Mouse (Mus musculus): ENCODE measurements around the gene Rab11fip4. TPM values are rescaled to one million over a fixed set of nuclear protein-coding genes. Genes with fewer than 3 reads are reported as not detected.

Rab11fip4 gene
- polyA plus RNA-seq, 1 experiment from 2014 or later = 1.7 TPM

DNA sequence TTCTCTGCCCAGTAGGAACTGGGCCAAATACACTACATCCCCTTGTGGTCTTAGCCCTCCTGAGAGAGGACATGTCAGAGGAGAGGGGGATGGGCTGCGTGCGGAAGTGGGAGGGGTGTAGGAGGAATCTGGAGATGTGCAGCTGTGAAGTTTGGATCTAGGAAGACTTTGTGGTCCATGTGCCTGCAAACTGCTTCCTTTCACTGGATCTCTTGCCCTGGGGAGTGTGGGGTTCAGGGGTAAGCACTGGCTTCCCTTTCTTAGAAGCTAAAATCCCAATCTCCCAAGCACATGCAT, 125.4 kb downstream of the Rab11fip4 start:
- no peak overlapping the region for H3K9ac ChIP-seq (ENCODE audit: low read depth, low read length)
- H3K4me3 ChIP-seq (ENCODE audit: low read depth, low read length) = no peak overlapping the region

DNA sequence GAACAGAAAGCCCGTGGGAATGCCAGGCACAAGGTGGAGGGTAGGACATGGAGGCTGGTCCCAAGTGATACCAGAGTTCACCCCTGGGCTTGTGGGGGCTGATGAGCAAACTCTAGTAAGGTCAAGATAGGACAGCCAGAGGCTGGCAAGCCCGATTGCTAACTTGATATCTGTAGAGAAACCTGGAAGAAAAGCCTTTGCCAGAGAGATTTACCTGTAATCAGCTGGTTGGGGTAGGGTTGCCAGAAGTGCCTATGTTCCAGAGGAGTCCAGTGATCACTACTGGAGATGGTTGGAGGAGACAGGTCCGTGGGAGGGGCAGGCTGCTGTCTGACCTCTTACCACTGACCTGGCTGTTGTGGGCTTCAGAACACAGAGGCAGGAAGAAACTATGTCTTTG, 126.3 kb downstream of the Rab11fip4 start:
- 65% methylated on average over 3 of the region's 3 CpGs for WGBS
- H3K27me3 ChIP-seq (replicated peaks; ENCODE audit: control insufficient read depth, insufficient read depth, low read length) = no peaks in the 10 kb centered on the region
- H3K4me1 ChIP-seq (replicated peaks; ENCODE audit: control insufficient read depth, insufficient read depth, low read length) = peaks cover 5% of the 10 kb centered on the region; the same call in 1 of the 2 replicates
- no peaks in the 10 kb centered on the region for H3K36me3 ChIP-seq (ENCODE audit: control insufficient read depth, insufficient read depth)
- no peak overlapping the region for H3K4me2 ChIP-seq (replicated peaks; ENCODE audit: low read depth)
- no peak overlapping the region for H3K4me3 ChIP-seq (ENCODE audit: low read depth, low read length)
- TF ChIP-seq CTCF (IDR thresholded peaks at IDR 0.05; ENCODE audit: low read depth) = no peak
- ATAC-seq = no peak
- no peak overlapping the region for H3K9ac ChIP-seq (ENCODE audit: low read depth, low read length)
- H3K9me3 ChIP-seq (ENCODE audit: control insufficient read depth) = no peaks in the 10 kb centered on the region
- H3K27ac ChIP-seq (ENCODE audit: low read depth, low read length) = no peak overlapping the region

More for the DNA sequence above, 125.4 kb downstream of the Rab11fip4 start:
- no peaks in the 10 kb centered on the region for H3K27me3 ChIP-seq (replicated peaks; ENCODE audit: control insufficient read depth, insufficient read depth, low read length)
- ATAC-seq = no peak
- no peaks in the 10 kb centered on the region for H3K9me3 ChIP-seq (ENCODE audit: control insufficient read depth)
- H3K36me3 ChIP-seq (ENCODE audit: control insufficient read depth, insufficient read depth) = no peaks in the 10 kb centered on the region
- H3K27ac ChIP-seq (ENCODE audit: low read depth, low read length) = no peak overlapping the region
- 65% methylated on average over 2 of the region's 2 CpGs for WGBS
- H3K4me2 ChIP-seq (replicated peaks; ENCODE audit: low read depth) = no peak overlapping the region
- peaks cover 5% of the 10 kb centered on the region; the same call in 1 of the 2 replicates for H3K4me1 ChIP-seq (replicated peaks; ENCODE audit: control insufficient read depth, insufficient read depth, low read length)
- no peak for TF ChIP-seq CTCF (IDR thresholded peaks at IDR 0.05; ENCODE audit: low read depth)

DNA sequence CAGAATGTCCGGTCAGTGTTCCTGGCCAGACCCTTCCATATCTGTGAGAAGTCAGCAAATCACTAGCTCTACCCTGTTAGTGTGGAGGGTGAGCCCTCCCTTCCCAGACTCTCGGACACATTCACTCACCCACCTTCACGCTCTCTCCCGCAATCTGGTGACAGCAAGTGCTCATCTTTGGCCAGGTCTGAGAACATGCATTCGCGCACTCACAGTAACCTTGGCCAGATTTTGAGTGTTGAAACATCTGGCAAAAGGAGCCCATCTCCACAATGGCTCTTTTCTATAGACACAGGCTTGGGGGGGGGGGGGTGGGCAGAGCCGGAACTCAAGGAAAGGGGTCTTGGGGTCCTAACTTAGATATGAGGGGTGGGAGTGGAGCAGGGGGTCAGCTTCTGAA, 126.8 kb downstream of the Rab11fip4 start:
- no peak for TF ChIP-seq CTCF (IDR thresholded peaks at IDR 0.05; ENCODE audit: low read depth)
- Histone ChIP-seq H3K27ac (ENCODE audit: low read depth, low read length) (no peak overlapping the region), H3K36me3 (ENCODE audit: control insufficient read depth, insufficient read depth) (no peaks in the 10 kb centered on the region)

DNA sequence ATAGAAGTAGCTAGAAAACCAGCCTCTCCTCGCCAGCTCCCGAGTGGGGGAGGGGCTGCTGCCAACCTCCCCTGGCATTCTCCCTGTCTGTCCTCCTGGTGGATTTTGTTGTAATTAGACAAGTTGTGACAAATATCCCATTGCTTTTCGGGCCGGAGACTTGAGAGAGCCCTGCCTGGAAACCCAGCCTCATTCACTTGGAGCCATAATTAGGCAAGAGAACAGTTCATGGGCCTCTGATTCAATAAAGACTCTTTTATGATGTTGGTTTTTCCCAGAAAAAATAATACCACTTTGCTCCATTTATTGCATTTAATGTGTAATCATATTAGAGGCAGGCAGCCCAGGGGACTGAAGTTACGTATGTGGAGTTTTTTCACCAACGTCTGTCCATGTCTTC, 127.2 kb downstream of the Rab11fip4 start:
- Histone ChIP-seq H3K4me2 (replicated peaks; ENCODE audit: low read depth) (no peak overlapping the region), H3K27me3 (replicated peaks; ENCODE audit: control insufficient read depth, insufficient read depth, low read length) (no peaks in the 10 kb centered on the region), H3K9ac (ENCODE audit: low read depth, low read length) (no peak overlapping the region), H3K36me3 (ENCODE audit: control insufficient read depth, insufficient read depth) (no peaks in the 10 kb centered on the region), H3K4me1 (replicated peaks; ENCODE audit: control insufficient read depth, insufficient read depth, low read length) (no peaks in the 10 kb centered on the region; the same call in 1 of the 2 replicates), H3K4me3 (ENCODE audit: low read depth, low read length) (no peak overlapping the region), H3K9me3 (ENCODE audit: control insufficient read depth) (no peaks in the 10 kb centered on the region), H3K27ac (ENCODE audit: low read depth, low read length) (no peak overlapping the region)
- TF ChIP-seq CTCF (IDR thresholded peaks at IDR 0.05; ENCODE audit: low read depth) = no peak
- WGBS = 65% methylated on average over 6 of the region's 6 CpGs
- no peak for ATAC-seq

More for the DNA sequence above, 126.8 kb downstream of the Rab11fip4 start:
- H3K9ac ChIP-seq (ENCODE audit: low read depth, low read length) = no peak overlapping the region
- no peaks in the 10 kb centered on the region for H3K27me3 ChIP-seq (replicated peaks; ENCODE audit: control insufficient read depth, insufficient read depth, low read length)
- no peak overlapping the region for H3K4me3 ChIP-seq (ENCODE audit: low read depth, low read length)
- H3K4me2 ChIP-seq (replicated peaks; ENCODE audit: low read depth) = no peak overlapping the region
- H3K4me1 ChIP-seq (replicated peaks; ENCODE audit: control insufficient read depth, insufficient read depth, low read length) = peaks cover under 1% of the 10 kb centered on the region; the same call in 1 of the 2 replicates
- H3K9me3 ChIP-seq (ENCODE audit: control insufficient read depth) = no peaks in the 10 kb centered on the region
- 67% methylated on average over 7 of the region's 7 CpGs for WGBS
- no peak for ATAC-seq

DNA sequence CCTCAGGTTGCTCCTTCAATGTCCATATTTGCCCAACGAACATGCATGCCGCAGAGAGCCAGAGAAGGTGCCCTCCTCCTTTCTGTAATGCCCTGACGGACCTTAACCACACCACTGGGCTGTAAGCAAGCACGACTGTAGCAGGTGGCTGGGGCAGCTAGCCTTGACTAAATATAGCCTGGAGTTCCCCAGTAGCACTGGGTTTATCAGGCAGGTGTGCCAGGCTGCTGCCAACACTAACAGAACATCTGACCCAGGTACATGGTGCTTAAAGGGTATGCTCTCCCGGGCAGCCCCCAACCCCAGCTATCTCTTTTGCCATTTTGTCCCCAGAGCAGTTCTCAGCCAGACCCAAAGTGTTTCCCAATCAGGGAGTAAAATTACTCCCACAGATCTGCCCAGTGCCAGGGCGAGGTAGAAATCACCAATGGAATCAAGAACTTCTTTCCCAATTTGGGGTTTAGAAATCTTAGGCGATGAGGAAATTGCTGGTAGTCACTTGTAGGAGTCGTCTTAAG, 127.9 kb downstream of the Rab11fip4 start:
- H3K9ac ChIP-seq (ENCODE audit: low read depth, low read length) = no peak overlapping the region
- ATAC-seq = no peak
- H3K4me2 ChIP-seq (replicated peaks; ENCODE audit: low read depth) = no peak overlapping the region
- H3K27ac ChIP-seq (ENCODE audit: low read depth, low read length) = peak overlapping the region; percentile 21
- WGBS = 68% methylated on average over 8 of the region's 8 CpGs
- H3K4me3 ChIP-seq (ENCODE audit: low read depth, low read length) = no peak overlapping the region
- H3K36me3 ChIP-seq (ENCODE audit: control insufficient read depth, insufficient read depth) = no peaks in the 10 kb centered on the region
- no peaks in the 10 kb centered on the region; the same call in 1 of the 2 replicates for H3K4me1 ChIP-seq (replicated peaks; ENCODE audit: control insufficient read depth, insufficient read depth, low read length)
- no peaks in the 10 kb centered on the region for H3K9me3 ChIP-seq (ENCODE audit: control insufficient read depth)
- H3K27me3 ChIP-seq (replicated peaks; ENCODE audit: control insufficient read depth, insufficient read depth, low read length) = no peaks in the 10 kb centered on the region
- TF ChIP-seq CTCF (IDR thresholded peaks at IDR 0.05; ENCODE audit: low read depth) = no peak

DNA sequence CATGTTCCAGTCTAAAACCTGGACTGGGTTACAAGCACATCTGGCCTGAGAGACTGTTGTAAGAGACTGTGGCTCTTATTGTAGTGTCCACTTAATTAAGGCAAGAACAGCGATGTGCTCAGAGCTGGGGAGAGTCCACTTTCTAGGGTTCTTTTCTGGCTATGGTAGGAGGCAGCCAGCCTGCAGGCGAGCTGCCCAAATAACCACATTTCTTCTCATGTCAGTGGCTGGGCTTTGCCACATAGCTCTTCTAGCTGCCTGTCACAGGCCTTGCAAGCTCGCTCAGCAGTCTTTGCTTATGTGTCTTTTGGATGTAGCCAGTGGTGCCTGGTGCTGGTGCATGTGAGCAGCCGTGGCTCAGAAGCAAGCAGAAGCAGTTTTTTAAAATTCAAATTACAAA, 129.7 kb downstream of the Rab11fip4 start:
- WGBS = 84% methylated on average over 4 of the region's 4 CpGs

DNA sequence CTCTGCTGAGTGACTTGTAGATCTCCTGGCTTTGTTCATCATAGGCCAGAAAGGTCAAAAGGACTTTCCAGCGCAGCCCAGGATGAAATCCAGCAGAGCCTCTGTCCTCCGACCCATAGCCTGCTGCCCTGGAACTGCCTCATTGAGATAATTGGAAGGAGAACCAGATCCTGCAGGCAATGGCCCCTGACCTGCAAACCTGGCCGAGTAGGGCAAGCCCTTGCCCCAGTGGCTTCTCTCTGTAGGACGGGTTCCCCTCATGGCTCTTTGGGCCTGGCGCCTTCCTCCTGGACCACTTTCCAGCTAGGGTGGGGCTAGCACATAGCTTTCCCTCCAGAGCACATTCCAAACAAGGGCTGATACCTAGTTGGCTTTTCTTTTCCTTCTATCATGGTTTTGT, 131.8 kb downstream of the Rab11fip4 start:
- Histone ChIP-seq H3K4me1 (replicated peaks; ENCODE audit: control insufficient read depth, insufficient read depth, low read length) (no peaks in the 10 kb centered on the region), H3K36me3 (ENCODE audit: control insufficient read depth, insufficient read depth) (peaks cover 4% of the 10 kb centered on the region; the same call in 1 of the 2 replicates), H3K9ac (ENCODE audit: low read depth, low read length) (no peak overlapping the region), H3K9me3 (ENCODE audit: control insufficient read depth) (no peaks in the 10 kb centered on the region), H3K4me3 (ENCODE audit: low read depth, low read length) (no peak overlapping the region), H3K27ac (ENCODE audit: low read depth, low read length) (no peak overlapping the region), H3K27me3 (replicated peaks; ENCODE audit: control insufficient read depth, insufficient read depth, low read length) (no peaks in the 10 kb centered on the region), H3K4me2 (replicated peaks; ENCODE audit: low read depth) (no peak overlapping the region)
- no peak for TF ChIP-seq CTCF (IDR thresholded peaks at IDR 0.05; ENCODE audit: low read depth)
- WGBS = 85% methylated on average over 5 of the region's 5 CpGs
- no peak for ATAC-seq

More for the DNA sequence above, 129.7 kb downstream of the Rab11fip4 start:
- H3K9me3 ChIP-seq (ENCODE audit: control insufficient read depth) = no peaks in the 10 kb centered on the region
- no peak for TF ChIP-seq CTCF (IDR thresholded peaks at IDR 0.05; ENCODE audit: low read depth)
- H3K9ac ChIP-seq (ENCODE audit: low read depth, low read length) = no peak overlapping the region
- H3K4me2 ChIP-seq (replicated peaks; ENCODE audit: low read depth) = no peak overlapping the region
- no peaks in the 10 kb centered on the region for H3K36me3 ChIP-seq (ENCODE audit: control insufficient read depth, insufficient read depth)
- ATAC-seq = no peak
- no peak overlapping the region for H3K27ac ChIP-seq (ENCODE audit: low read depth, low read length)
- H3K4me3 ChIP-seq (ENCODE audit: low read depth, low read length) = no peak overlapping the region
- no peaks in the 10 kb centered on the region for H3K4me1 ChIP-seq (replicated peaks; ENCODE audit: control insufficient read depth, insufficient read depth, low read length)
- H3K27me3 ChIP-seq (replicated peaks; ENCODE audit: control insufficient read depth, insufficient read depth, low read length) = no peaks in the 10 kb centered on the region
